Mouse (Mus musculus) liver, postnatal 0 days (tissue): Measurements from ENCODE around the gene Hamp2.

Source experiments
- CTCF ChIP-seq: sonication (generic); IDR thresholded peaks from 2 replicates; pipeline ENCODE4 v1.5.1; 2016; ENCODE audit warnings: antibody characterized with exemption, low read depth
- EP300 ChIP-seq: IDR thresholded peaks from 2 replicates; pipeline ENCODE4 v1.6.1; 2016; ENCODE audit warnings: antibody characterized with exemption, low read depth, mild to moderate bottlenecking

DNA sequence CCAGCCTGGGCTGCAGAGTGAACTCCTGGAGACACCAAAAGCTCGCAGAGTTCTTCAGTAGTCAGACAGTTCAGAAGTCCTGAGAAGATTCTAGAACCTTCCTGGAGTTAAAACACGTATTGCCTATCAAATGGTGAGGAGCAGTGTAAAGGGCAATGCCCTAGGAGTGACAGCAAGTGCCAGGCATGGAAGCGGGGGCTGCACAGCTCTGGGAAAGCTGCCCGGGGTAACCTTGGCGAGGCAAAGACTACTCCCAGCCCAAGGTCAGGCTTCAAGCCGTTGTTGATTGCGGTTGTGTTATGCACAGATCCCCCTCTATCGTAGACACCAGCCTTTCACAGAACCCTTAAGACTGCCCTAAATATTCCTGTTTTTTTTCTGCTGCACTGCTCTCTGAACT lies 44.1 kb upstream of the Hamp2 start:
- no peak for TF ChIP-seq CTCF
- TF ChIP-seq EP300, result no peak
